Mouse (Mus musculus): ENCODE results near the gene Fgf3.

GRCm38 (mm10) chr7:144796986-144797735 lies 40.7 kb upstream of the Fgf3 start:
- no peak for TF ChIP-seq CTCF (IDR thresholded peaks at IDR 0.05; ENCODE audit: borderline replicate concordance, insufficient read depth, low read length)
- TF ChIP-seq POLR2A (IDR thresholded peaks at IDR 0.05; ENCODE audit: low read depth, low read length) = no peak

Data from embryonic fibroblast, embryonic 13.5 days (primary cell).